Mouse (Mus musculus) G1E (cell line): ENCODE measurements around the gene Rassf5.

Experiments used
- CTCF ChIP-seq: IDR thresholded peaks from 2 replicates; pipeline ENCODE4 v1.5.1; 2012; ENCODE audit warnings: low read depth, low read length, inconsistent platforms, mixed read lengths
- GATA1 ChIP-seq: IDR thresholded peaks from 2 replicates; pipeline ENCODE4 v1.6.1; 2012; ENCODE audit warnings: borderline replicate concordance, low read length, inconsistent platforms, mixed read lengths
- GATA2 ChIP-seq: IDR thresholded peaks from 2 replicates; pipeline ENCODE4 v1.6.1; 2012; ENCODE audit warnings: low read depth, low read length, inconsistent platforms, borderline replicate concordance

GRCm38 (mm10) chr1:131134942-131135522 is 110.0 kb downstream of the Rassf5 start:
- no peak for TF ChIP-seq GATA2
- TF ChIP-seq CTCF = no peak
- no peak for TF ChIP-seq GATA1
